Mouse (Mus musculus) forebrain, postnatal 0 days (tissue): ENCODE measurements around the gene Fez2. TPM values are rescaled to one million over a fixed set of nuclear protein-coding genes. Genes with fewer than 3 reads are reported as not detected.

Experiments
- ATAC-seq: fragments of 200-750 bp; cut with Nextera tagmentation; 2 replicates; pipeline ENCODE4 v1.8.0; 2017; ENCODE audit warnings: mild to moderate bottlenecking, moderate library complexity
- DNase-seq: peaks from one replicate; pipeline ENCODE4 v3.0.0-alpha.2; 2015
- H3K27ac ChIP-seq: fragments of 300-500 bp; sonication (generic); 2 replicates; pipeline ENCODE4 v1.5.1; 2014; ENCODE audit warnings: low read depth, mild to moderate bottlenecking, antibody characterized with exemption, low read length, moderate library complexity, mixed read lengths
- H3K27me3 ChIP-seq: fragments of 300-500 bp; sonication (generic); 2 replicates; pipeline ENCODE4 v1.6.1; 2014; ENCODE audit warnings: mild to moderate bottlenecking, low read length, mixed read lengths; ENCODE audit not compliant: insufficient read depth
- H3K36me3 ChIP-seq: fragments of 300-500 bp; sonication (generic); 2 replicates; pipeline ENCODE4 v1.6.1; 2014; ENCODE audit warnings: mild to moderate bottlenecking, moderate library complexity; ENCODE audit not compliant: insufficient read depth
- H3K4me1 ChIP-seq: fragments of 300-500 bp; sonication (generic); 2 replicates; pipeline ENCODE4 v1.6.1; 2014; ENCODE audit warnings: antibody characterized with exemption; ENCODE audit not compliant: insufficient read depth
- H3K4me2 ChIP-seq: fragments of 300-500 bp; sonication (generic); 2 replicates; pipeline ENCODE4 v1.6.1; 2014; ENCODE audit warnings: low read depth, mild to moderate bottlenecking, moderate library complexity
- H3K4me3 ChIP-seq: fragments of 300-500 bp; sonication (generic); 2 replicates; pipeline ENCODE4 v1.5.1; 2014; ENCODE audit warnings: low read depth, low read length, mixed read lengths
- H3K9ac ChIP-seq: fragments of 300-500 bp; sonication (generic); 2 replicates; pipeline ENCODE4 v1.6.1; 2014; ENCODE audit warnings: mild to moderate bottlenecking
- H3K9me3 ChIP-seq: fragments of 300-500 bp; sonication (generic); 2 replicates; pipeline ENCODE4 v1.6.1; 2016; ENCODE audit warnings: low read length
- CTCF ChIP-seq: sonication (generic); IDR thresholded peaks from 2 replicates; pipeline ENCODE4 v1.5.1; 2016; ENCODE audit warnings: antibody characterized with exemption, control low read depth, low read depth
- WGBS: fragments of 180-500 bp; shearing (Covaris S2); extraction: QIAGEN DNeasy Blood & Tissue Kit; methylation state at CpG from one replicate; pipeline ENCODE4 v1.1.7; 2014; 5-methylcytosine and 5-hydroxymethylcytosine counted together
- polyA plus RNA-seq: library from polyadenylated mRNA; unstranded; fragments of >200 nt; fragmentation: Nextera tagmentation; extraction: Ambion mirVana; gene quantifications from 2 replicates; pipeline ENCODE4 v1.2.1, GENCODE M21; 2015
- total RNA-seq: library from RNA; depleted of rRNA; stranded (reverse); fragments of >200 nt; gene quantifications from 2 replicates; pipeline ENCODE4 v1.2.3, GENCODE M21; 2014

Gene Fez2
- total and polyA plus RNA-seq, 2 experiments from 2014 or later, result 57.9 to 65.9 TPM

- DNase-seq (peak; percentile 69), ATAC-seq (peak; percentile 84)
Measured at GRCm38 (mm10) chr17:78358251-78358726, 59.7 kb downstream of the Fez2 start.

GRCm38 (mm10) chr17:78357753-78358152, 60.2 kb downstream of the Fez2 start:
- H3K4me1 ChIP-seq, result peaks cover 5% of the 10 kb centered on the region; the same call in 1 of the 2 replicates
- H3K9ac ChIP-seq, result no peak overlapping the region
- H3K4me3 ChIP-seq, result no peak overlapping the region
- TF ChIP-seq CTCF, result no peak
- WGBS, result 33% methylated on average over 4 of the region's 4 CpGs
- no peak overlapping the region for H3K4me2 ChIP-seq
- ATAC-seq (peak; percentile 36; the same call in 1 of the 2 replicates), DNase-seq (no peak)
- H3K27me3 ChIP-seq, result no peaks in the 10 kb centered on the region
- H3K36me3 ChIP-seq, result peaks cover 3% of the 10 kb centered on the region; the same call in 1 of the 2 replicates
- H3K9me3 ChIP-seq, result no peaks in the 10 kb centered on the region
- 0 out of 2 replicates have a peak overlapping the region, but pooled peaks have one; percentile 54 for H3K27ac ChIP-seq

More at GRCm38 (mm10) chr17:78358251-78358726, 59.7 kb downstream of the Fez2 start:
- no peak for TF ChIP-seq CTCF
- Histone ChIP-seq H3K9me3 (no peaks in the 10 kb centered on the region), H3K4me1 (peaks cover 5% of the 10 kb centered on the region; the same call in 1 of the 2 replicates), H3K27me3 (no peaks in the 10 kb centered on the region), H3K4me2 (no peak overlapping the region), H3K9ac (no peak overlapping the region), H3K36me3 (peaks cover 3% of the 10 kb centered on the region; the same call in 1 of the 2 replicates), H3K4me3 (no peak overlapping the region), H3K27ac (peak overlapping the region; percentile 54)
- 42% methylated on average over 7 of the region's 7 CpGs for WGBS

DNA sequence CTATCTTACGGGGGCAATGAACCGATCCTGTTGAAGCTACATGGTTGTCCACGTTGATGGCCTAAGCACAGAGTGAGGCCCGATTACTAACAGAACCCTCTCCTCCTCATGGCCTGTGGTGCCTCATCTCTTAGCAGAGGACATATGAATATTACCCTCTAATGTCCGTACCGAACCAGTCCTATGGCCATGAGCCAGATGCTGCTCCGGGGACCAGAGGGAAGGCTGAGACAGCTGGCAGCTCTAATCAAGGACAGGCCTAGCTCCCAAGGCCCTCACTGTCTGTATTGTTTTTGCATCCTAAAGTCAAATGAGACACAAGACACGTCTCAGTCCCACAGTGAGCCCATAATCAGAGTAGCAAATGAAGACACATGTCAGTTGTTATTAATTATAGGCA, 62.3 kb downstream of the Fez2 start:
- DNase-seq (no peak), ATAC-seq (no peak)
- H3K36me3 ChIP-seq, result peaks cover 3% of the 10 kb centered on the region; the same call in 1 of the 2 replicates
- no peaks in the 10 kb centered on the region for H3K27me3 ChIP-seq
- peaks cover 5% of the 10 kb centered on the region; the same call in 1 of the 2 replicates for H3K4me1 ChIP-seq
- no peaks in the 10 kb centered on the region for H3K9me3 ChIP-seq
- H3K27ac ChIP-seq, result no peak overlapping the region
- TF ChIP-seq CTCF, result no peak
- 75% methylated on average over 8 of the region's 8 CpGs for WGBS
- H3K4me3 ChIP-seq, result no peak overlapping the region
- no peak overlapping the region for H3K9ac ChIP-seq
- no peak overlapping the region for H3K4me2 ChIP-seq

DNA sequence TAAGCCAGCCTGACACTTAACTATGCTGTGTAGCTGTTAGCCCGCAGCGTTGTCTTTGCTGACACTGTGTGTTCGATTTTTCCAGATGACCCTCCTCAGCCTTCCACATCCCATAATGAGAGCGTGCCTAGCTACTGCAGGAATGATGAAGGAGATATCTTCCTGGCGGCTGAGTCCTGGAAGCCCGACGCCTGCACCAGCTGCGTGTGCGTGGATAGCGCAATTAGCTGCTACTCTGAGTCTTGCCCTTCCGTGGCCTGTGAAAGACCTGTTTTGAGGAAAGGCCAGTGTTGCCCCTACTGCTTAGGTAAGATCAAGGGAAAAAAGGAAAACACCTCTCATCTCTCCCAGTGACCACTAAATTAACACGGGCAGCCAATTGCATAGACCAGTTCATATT, 63.1 kb downstream of the Fez2 start:
- Histone ChIP-seq H3K4me3 (no peak overlapping the region), H3K9me3 (no peaks in the 10 kb centered on the region), H3K4me1 (peaks cover 5% of the 10 kb centered on the region; the same call in 1 of the 2 replicates), H3K36me3 (peaks cover 3% of the 10 kb centered on the region; the same call in 1 of the 2 replicates), H3K27ac (no peak overlapping the region), H3K9ac (no peak overlapping the region), H3K27me3 (no peaks in the 10 kb centered on the region), H3K4me2 (no peak overlapping the region)
- no peak for DNase-seq
- no peak for TF ChIP-seq CTCF
- 86% methylated on average over 12 of the region's 12 CpGs for WGBS
- ATAC-seq, result no peak

GRCm38 (mm10) chr17:78354411-78354810, 63.5 kb downstream of the Fez2 start:
- DNase-seq, result no peak

GRCm38 (mm10) chr17:78352500-78352855, 65.5 kb downstream of the Fez2 start:
- Histone ChIP-seq H3K4me2 (no peak overlapping the region), H3K9ac (no peak overlapping the region), H3K9me3 (no peaks in the 10 kb centered on the region), H3K4me1 (no peaks in the 10 kb centered on the region), H3K27ac (no peak overlapping the region), H3K4me3 (no peak overlapping the region), H3K36me3 (peaks cover 3% of the 10 kb centered on the region; the same call in 1 of the 2 replicates), H3K27me3 (no peaks in the 10 kb centered on the region)
- no peak for TF ChIP-seq CTCF
- WGBS, result 87% methylated on average over 3 of the region's 3 CpGs
- ATAC-seq (no peak), DNase-seq (no peak)

More at GRCm38 (mm10) chr17:78354411-78354810, 63.5 kb downstream of the Fez2 start:
- no peak for TF ChIP-seq CTCF
- peaks cover 3% of the 10 kb centered on the region; the same call in 1 of the 2 replicates for H3K36me3 ChIP-seq
- ATAC-seq, result no peak
- H3K4me1 ChIP-seq, result peaks cover 5% of the 10 kb centered on the region; the same call in 1 of the 2 replicates
- H3K4me2 ChIP-seq, result no peak overlapping the region
- 77% methylated on average over 2 of the region's 2 CpGs for WGBS
- H3K27me3 ChIP-seq, result no peaks in the 10 kb centered on the region
- H3K9me3 ChIP-seq, result no peaks in the 10 kb centered on the region
- H3K4me3 ChIP-seq, result no peak overlapping the region
- H3K27ac ChIP-seq, result no peak overlapping the region
- no peak overlapping the region for H3K9ac ChIP-seq

GRCm38 (mm10) chr17:78351676-78352499, 66.1 kb downstream of the Fez2 start:
- Histone ChIP-seq H3K27ac (no peak overlapping the region), H3K9me3 (no peaks in the 10 kb centered on the region), H3K36me3 (peaks cover 3% of the 10 kb centered on the region; the same call in 1 of the 2 replicates), H3K9ac (no peak overlapping the region), H3K27me3 (no peaks in the 10 kb centered on the region), H3K4me2 (no peak overlapping the region), H3K4me1 (no peaks in the 10 kb centered on the region), H3K4me3 (no peak overlapping the region)
- DNase-seq (no peak), ATAC-seq (no peak)
- 82% methylated on average over 12 of the region's 12 CpGs for WGBS
- TF ChIP-seq CTCF, result no peak
